Mouse (Mus musculus) adrenal gland (tissue): ENCODE data around the gene Preb.

Source experiments
- intact Hi-C: fragments of 180-260 bp; cut with DNase I; formaldehyde crosslinking; loops from one replicate; pipeline ENCODE4 v1.15.1; 2025

Gene Preb

GRCm38 (mm10) chr5:30923119-30923518 is 37.0 kb downstream of the Preb start:
- intact Hi-C loops: no loop called here

GRCm38 (mm10) chr5:30922581-30923041 is 37.5 kb downstream of the Preb start:
- intact Hi-C loops: no loop called here

GRCm38 (mm10) chr5:30921256-30922033 is 38.7 kb downstream of the Preb start, which contains the start of gene Khk:
Gene Khk, plus strand, starts transcription at chr5:30921431.
- intact Hi-C loops: no loop called here

GRCm38 (mm10) chr5:30920621-30921020 is 39.5 kb downstream of the Preb start:
- intact Hi-C loops: no loop called here

GRCm38 (mm10) chr5:30919831-30920614 is 40.1 kb downstream of the Preb start:
- intact Hi-C loops: loop anchor here (5.0 kb wide), 1 partner anchor 113 kb away; no protein-coding TSS in a partner anchor

GRCm38 (mm10) chr5:30918691-30919090 is 41.5 kb downstream of the Preb start:
- intact Hi-C loops: loop anchor here (5.0 kb wide), 1 partner anchor 111 kb away; no protein-coding TSS in a partner anchor

GRCm38 (mm10) chr5:30917891-30918670 is 42.1 kb downstream of the Preb start:
- intact Hi-C loops: loop anchor here (5.0 kb wide), 1 partner anchor 111 kb away; no protein-coding TSS in a partner anchor

- intact Hi-C loops: loop anchor here (5.0 kb wide), 1 partner anchor 110 kb away; no protein-coding TSS in a partner anchor
Measured at GRCm38 (mm10) chr5:30917348-30917747, 42.8 kb downstream of the Preb start.

- intact Hi-C loops: loop anchor here (5.0 kb wide), 1 partner anchor 110 kb away; no protein-coding TSS in a partner anchor
Measured at GRCm38 (mm10) chr5:30916841-30917240, 43.3 kb downstream of the Preb start.

- intact Hi-C loops: loop anchor here (5.0 kb wide), 1 partner anchor 109 kb away; no protein-coding TSS in a partner anchor
Measured at GRCm38 (mm10) chr5:30915974-30916433, 44.2 kb downstream of the Preb start.

GRCm38 (mm10) chr5:30915456-30915855 is 44.7 kb downstream of the Preb start:
- intact Hi-C loops: loop anchor here (5.0 kb wide), 1 partner anchor 108 kb away; no protein-coding TSS in a partner anchor

GRCm38 (mm10) chr5:30914849-30915248 is 45.3 kb downstream of the Preb start:
- intact Hi-C loops: loop anchor here (5.0 kb wide), 1 partner anchor 108 kb away; no protein-coding TSS in a partner anchor

- intact Hi-C loops: no loop called here
Measured at GRCm38 (mm10) chr5:30914101-30914635, 46.0 kb downstream of the Preb start.

- intact Hi-C loops: no loop called here
Measured at GRCm38 (mm10) chr5:30913060-30913841, 46.9 kb downstream of the Preb start, which contains the start of gene Emilin1. Gene Emilin1, plus strand, starts transcription at chr5:30913402.

GRCm38 (mm10) chr5:30912156-30912555 is 48.0 kb downstream of the Preb start:
- intact Hi-C loops: no loop called here

GRCm38 (mm10) chr5:30910481-30910880 is 49.7 kb downstream of the Preb start:
- intact Hi-C loops: no loop called here

GRCm38 (mm10) chr5:30909863-30910262 is 50.3 kb downstream of the Preb start:
- intact Hi-C loops: no loop called here

GRCm38 (mm10) chr5:30909300-30909659 is 50.9 kb downstream of the Preb start:
- intact Hi-C loops: no loop called here

GRCm38 (mm10) chr5:30908426-30909299 is 51.5 kb downstream of the Preb start:
- intact Hi-C loops: no loop called here
